Mouse (Mus musculus) kidney, adult 11 months (tissue): ENCODE measurements around the gene Adam12.

ENCODE experiments used
- DNase-seq: peaks from one replicate; pipeline ENCODE4 v3.0.0; 2022

Gene Adam12

GRCm38 (mm10) chr7:134077684-134078083 is 154.3 kb downstream of the Adam12 start:
- no peak for DNase-seq

- no peak for DNase-seq
Measured at GRCm38 (mm10) chr7:134073011-134073410, 158.9 kb downstream of the Adam12 start.

DNA sequence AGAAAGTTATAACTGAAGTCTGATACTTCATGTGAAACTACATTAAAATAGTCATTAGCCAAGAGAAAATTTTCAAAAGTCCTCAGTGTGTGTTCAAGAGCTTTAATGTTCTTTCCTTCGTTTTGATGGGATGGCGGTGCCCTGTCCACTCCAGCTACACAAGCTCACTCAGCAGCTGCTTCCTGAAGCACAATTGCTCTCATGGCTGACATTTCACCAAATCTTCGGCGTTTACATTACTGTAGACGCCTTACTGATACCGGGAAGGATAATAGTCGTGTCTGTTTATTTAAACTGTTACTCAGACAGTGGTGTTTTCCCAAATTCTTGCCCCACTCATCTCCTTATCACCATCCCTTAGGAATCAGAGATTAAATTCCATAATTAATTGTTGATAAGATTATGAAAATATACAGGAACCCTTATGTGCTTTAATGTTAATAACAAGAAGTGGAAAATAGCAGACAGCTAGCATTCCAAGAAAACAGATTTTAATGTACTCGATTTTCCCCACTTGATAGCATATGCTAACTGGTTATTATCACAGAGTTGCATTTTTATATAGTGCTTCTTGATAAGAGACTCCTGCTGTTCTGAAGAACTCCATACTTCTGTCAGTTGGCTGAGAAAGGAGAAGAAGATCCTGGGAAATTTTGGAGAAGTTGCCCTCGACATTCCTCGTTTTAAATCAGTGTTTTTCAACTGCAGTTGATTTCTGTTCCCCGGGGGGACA is 160.6 kb downstream of the Adam12 start:
- DNase-seq = no peak

GRCm38 (mm10) chr7:134062629-134063028 is 169.3 kb downstream of the Adam12 start:
- DNase-seq = no peak

DNA sequence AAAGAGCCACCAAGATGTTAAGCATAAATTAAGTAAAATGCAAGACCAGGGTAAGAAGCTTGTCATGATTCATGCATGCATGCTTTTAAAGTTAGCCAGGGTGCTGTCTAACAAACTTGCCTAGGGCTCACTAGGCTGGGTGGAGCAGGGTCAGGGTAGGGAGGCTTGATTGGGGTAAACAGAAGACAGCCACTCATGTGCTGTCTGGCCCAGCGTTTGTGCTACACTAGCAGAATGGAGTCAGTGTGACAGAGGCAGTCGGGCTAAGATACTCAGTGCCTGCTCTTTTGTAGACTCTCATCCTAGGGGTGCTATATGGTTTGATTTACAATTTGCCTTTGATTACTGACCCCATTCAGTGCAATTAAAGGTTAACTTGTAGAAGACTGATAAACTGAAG is 179.5 kb downstream of the Adam12 start:
- DNase-seq = no peak

- DNase-seq = no peak
Measured at GRCm38 (mm10) chr7:134050371-134050770, 181.6 kb downstream of the Adam12 start.

- DNase-seq = no peak
Measured at GRCm38 (mm10) chr7:134046376-134046775, 185.6 kb downstream of the Adam12 start.

DNA sequence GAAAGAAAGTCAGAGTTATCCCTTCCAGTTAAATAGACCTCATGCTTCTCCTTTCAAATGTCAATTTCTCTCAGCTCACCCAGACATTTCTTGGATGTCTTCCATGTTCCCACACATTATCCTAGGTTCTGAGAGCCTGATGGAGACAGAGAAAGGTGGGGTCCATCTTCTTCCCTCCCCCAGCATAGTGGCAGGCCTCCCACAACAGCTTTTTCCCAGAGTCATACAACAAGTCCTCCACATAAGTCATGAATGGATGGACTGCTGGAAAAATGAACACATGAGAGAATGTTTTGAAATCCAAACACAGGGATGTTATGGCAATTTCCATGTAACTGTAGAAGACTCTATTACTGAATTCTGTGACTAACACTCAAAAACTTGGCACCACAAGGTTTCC is 188.4 kb downstream of the Adam12 start:
- DNase-seq = no peak

DNA sequence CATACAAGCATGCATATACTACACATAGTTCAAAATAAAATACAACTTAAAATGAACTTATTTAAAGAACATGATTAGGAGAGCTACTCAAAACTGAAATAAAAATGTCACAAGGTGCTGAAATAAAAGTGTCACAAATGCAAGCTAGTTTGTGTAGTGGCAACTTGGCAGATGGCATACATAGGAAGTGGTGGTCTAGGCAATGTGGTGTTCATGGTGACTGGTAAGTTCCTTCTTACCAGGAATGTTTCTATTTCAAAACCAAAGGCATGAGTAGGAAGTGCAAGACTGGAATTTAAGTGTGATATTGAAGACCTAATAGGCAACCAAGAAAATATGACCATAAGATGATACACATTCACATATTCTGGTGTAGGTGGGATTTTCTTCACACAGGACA is 189.3 kb downstream of the Adam12 start:
- no peak for DNase-seq

DNA sequence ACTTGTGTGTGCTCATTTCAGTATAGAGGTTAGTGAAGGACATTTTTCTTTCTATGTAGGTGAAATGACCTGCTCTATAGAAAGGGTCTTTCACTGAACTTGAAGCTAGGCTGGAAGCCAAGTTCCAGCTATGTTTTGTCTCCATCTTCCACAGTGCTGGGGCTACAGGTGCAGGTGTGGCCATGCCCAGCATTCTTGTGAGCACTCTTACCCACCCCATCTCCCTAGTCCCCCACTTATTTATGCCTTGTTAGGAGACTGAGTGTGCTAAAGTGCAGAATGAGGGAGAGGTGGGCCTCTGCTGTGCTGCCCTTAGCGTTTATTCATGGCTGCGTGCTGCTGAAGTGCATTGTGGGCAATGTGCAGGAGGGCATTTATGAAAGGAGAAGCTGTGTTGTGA is 198.0 kb downstream of the Adam12 start:
- no peak for DNase-seq

- DNase-seq = no peak
Measured at GRCm38 (mm10) chr7:134032959-134033366, 199.0 kb downstream of the Adam12 start.

GRCm38 (mm10) chr7:134031787-134032186 is 200.2 kb downstream of the Adam12 start:
- DNase-seq = no peak

GRCm38 (mm10) chr7:134031256-134031655 is 200.7 kb downstream of the Adam12 start:
- DNase-seq = no peak

DNA sequence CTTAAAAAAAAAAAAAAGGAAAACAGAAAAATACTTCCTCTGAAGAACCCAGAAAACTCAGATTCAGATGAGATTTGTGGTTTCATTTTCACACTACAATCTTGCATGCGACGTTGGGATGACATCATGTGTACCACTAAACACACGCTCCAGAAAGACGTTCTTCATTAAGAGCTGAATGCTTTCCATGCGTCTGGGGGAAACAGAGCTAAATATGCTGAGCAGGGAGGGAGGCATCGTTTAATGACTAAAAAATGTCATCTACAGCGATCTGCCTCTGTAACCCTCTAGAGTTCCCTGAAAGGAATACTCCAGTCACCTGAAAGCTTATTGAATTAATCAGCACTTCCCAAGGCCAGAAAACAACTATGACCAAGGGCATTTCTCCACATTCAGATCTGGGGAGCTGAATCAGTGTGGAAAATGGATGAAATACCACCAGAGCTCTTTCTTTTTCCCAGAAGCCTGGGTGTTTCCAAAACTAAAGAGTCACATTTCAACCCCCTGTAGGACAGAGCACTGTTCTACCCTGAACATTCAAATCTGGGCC is 203.6 kb downstream of the Adam12 start:
- DNase-seq = no peak

- no peak for DNase-seq
Measured at GRCm38 (mm10) chr7:134027020-134027415, 204.9 kb downstream of the Adam12 start.

DNA sequence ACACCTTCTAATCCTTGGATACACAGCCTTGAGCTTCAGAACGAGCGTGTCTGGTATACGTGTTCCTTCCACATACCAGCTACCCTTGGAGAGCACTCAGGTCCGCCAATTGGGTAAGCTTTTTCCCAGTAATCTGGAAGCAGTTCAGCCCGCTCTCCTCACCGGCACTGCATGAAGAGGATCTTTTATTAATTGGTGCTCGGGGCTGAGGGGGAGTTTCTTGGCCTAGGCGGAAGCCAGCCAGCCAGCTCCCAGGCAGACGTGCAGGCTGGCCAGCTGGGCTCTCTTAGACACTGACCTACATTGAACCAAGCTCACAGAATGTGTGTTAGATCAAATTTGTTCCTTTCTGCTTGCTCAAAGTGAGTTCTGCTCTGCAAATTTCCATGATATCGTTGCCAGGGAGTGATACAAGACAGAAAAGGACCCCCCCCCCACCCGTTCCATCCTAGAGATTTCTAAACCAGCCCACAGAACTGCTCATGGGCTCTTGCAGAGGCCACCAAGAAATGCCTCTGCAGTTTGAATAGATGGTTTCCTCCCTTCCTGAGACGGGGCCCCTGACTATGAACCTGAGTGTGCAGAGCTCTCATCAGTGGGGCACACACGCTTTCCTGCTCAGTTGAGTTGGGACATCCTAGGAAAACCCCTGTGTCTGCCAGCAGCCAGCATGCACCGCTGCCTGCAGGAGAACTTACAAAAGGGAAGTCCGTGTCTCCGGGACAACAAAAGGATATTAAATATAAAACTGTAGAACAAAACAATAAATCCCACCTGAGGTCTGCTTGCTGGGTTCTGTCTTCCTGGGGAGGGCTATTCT is 205.5 kb downstream of the Adam12 start:
- peak; percentile 33 for DNase-seq

GRCm38 (mm10) chr7:134022157-134022885 is 209.6 kb downstream of the Adam12 start:
- peak; percentile 64 for DNase-seq

DNA sequence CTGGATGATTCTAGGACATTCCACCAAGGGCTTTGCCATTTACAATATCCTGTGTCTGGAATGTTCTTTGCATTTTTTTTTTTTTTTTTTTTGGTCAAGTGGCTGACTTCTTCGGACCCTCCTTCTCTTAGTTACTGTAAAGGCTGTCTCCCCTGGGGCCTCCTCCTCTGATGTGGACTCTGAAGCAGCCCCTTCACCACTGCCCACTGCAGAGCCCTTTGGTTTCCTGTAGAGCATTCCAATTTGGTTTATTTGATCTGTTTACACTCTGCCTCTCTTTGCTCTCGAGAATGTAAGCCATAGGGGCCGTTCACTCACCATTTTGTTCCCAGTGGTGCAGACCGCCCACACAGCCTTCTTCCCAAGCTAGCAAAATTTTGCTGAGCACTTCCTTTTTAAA is 216.7 kb downstream of the Adam12 start:
- DNase-seq = no peak

DNA sequence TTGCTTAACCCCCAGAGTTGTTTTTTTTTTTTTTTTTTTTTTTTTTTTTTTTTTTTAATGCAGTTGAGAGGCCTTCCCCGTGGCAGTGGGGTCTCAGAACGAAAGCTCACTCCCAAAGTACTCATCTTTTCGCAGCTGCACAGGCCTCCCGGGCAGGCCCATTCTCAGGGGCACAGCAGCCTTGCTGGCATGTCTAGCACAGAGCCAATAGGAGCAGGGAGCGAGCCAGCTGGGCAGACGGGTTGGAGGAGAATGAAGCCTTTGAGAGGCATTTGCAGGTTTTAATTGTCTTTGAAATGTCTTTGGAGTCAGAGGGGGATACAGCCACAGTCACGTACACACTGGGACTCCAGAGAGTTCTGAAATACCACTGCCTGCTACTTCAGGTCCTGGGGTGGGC is 217.2 kb downstream of the Adam12 start:
- DNase-seq = no peak

GRCm38 (mm10) chr7:134009157-134009556 is 222.8 kb downstream of the Adam12 start:
- DNase-seq = no peak

- no peak for DNase-seq
Measured at GRCm38 (mm10) chr7:134007942-134008361, 224.0 kb downstream of the Adam12 start.

DNA sequence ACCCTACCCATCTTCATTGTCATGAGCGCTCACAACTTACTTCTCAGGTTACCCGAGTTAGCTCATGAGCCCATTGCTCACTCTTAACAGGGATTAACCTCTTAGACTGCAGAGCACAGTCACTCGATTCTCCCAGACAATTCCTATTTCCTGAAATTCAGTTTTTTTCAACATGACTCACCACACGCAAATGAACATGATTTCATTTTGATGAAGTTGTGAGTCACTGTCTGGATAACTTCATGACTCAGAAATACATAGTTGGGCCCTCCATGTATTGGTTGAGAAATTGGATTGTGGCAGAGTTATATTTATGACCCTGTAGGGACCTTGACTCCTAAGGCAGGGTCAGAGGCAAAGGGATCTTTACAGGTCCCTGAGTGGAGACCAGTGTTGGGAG is 230.4 kb downstream of the Adam12 start:
- no peak for DNase-seq

DNA sequence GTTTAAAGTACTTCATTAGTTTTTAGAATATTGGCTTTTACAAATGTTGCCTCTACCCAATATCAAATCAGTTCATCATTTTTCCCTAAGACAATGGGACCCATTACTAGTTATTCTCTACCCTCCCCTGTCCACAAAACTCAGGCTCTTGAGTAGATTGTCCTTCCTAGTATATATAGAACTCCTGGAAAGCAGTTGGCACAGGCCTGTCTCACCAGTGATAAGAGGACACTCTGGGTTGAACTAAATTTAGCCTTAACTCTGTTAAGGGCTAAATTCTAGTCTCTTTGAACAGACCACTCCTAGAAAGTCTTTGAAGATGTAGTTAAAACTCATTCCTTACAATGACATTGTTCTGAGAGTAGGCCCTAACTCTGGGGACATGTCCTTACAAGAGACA is 241.0 kb downstream of the Adam12 start:
- DNase-seq = no peak
